Mouse (Mus musculus): ENCODE measurements around the gene Armc2.
A peak's percentile ranks its signal among the peaks of the same experiment; 100 is the strongest.
"Not testable (repeated sequence)": the region's sequence is repeated elsewhere in the genome, so short reads cannot be mapped to it uniquely, and the experiment has no call there.

Armc2 gene

GRCm38 (mm10) chr10:41972676-41973075 is 45.6 kb downstream of the Armc2 start:
- DNase-seq (ENCODE audit: low read depth, low spot score), result peak; percentile 31

GRCm38 (mm10) chr10:41967915-41968635 is 50.2 kb downstream of the Armc2 start:
- no peak for DNase-seq (ENCODE audit: low read depth, low spot score)

- DNase-seq (ENCODE audit: low read depth, low spot score), result peak; percentile 26
These were observed 55.5 kb downstream of the Armc2 start for GRCm38 (mm10) chr10:41962725-41963124.

GRCm38 (mm10) chr10:41959808-41960207 is 58.4 kb downstream of the Armc2 start:
- DNase-seq (ENCODE audit: low read depth, low spot score), result no peak

DNA sequence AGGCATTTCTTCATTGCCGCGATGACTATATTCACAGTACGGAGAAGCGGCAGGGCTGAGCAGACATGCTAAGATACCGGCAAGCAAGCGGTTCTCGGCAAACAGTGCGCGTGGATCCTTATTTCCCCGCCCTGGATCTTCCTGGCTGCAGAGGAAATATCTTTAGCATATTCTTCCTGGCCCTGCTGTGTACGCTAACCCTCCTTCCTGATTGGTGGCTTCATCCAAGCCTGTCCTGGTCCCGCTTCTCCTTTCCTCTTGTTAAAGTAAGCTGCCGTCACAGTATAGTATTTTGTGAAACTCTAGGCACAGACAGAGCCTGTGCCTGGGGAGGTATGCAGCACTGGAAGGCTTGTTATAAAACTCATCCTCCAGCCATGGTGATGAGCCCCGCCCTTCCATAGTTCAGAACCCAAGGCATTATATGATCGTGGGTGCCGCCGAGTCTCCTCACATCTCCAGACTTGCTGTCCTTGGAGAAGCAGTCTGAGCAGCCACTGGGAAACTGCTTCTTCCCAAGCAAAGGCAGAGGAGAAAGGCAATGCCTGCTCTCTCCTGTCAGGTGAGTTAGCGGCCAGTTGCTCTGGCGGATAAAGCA is 59.5 kb downstream of the Armc2 start:
- DNase-seq (ENCODE audit: low read depth, low spot score), result no peak

DNA sequence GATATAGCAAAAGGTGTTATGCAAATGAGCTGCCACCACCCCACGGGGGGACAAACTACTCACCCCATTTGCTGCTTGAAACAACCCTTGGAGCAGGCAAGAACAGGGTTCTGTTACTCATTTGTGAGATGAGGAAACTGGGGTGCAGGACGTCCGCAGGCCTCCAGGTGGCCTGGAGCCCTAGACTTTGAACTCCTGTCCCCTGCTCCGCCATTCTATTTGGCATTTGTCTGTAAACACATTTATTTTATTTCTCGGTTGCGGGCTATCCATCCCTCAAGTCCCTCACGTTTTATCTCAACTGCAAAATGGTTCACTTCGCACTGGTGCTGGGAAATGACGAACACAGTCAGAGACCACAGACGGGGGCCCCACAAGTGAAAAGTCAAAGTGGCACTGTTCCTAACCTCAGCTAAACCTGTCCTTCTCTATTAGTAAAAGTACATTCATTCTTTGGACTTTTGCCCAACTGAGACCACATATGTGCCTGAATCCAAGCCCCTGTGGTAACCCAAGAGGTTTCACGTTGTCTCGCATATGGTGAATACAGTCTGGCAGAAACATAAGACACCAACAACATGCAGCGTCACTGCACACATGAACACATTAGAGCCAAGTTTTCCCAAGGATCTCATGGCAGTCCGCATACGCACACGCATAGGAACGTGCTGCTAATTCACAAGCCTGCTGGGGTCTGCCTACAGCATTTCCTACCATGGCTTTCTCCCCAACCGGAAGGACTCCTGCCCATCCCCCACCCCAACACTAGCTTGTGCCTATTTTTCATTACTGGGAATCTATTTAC is 60.6 kb downstream of the Armc2 start:
- DNase-seq (ENCODE audit: low read depth, low spot score), result peak; percentile 31

- peak; percentile 32 for DNase-seq (ENCODE audit: low read depth, low spot score)
These were observed 64.7 kb downstream of the Armc2 start for GRCm38 (mm10) chr10:41953528-41953864.

DNA sequence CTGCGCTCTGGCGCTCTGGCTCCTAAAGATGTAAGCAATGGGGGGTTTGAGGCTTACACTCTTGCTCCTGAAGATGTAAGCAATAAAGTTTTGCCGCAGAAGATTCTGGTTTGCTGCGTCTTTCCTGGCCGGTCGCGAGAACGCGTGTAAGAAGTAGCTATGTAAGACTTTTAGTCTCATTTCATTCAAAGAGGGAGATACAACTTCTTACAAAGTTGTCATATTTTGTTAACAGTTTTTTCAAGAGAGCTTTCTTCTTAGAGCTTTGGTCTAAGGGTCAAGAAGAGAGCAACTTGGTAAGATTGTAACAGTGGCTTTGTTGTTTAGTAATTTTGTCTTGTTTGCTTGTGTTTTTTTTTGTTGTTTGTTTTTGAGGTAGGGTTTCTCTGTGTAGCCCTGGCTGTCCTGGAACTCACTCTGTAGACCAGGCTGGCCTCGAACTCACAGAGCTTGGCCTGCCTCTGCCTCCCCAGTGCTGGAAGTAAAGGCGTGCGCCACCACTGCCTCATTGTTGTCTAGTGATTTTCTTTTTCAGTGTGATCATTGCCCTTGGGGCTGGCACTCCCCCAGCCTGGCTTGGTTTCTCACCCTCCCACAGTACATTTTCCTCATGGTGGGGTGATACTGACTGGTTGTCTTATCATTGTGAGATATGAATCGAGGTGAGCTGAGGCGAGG is 65.3 kb downstream of the Armc2 start:
- no peak for DNase-seq (ENCODE audit: low read depth, low spot score)

- not testable (repeated sequence) for DNase-seq (ENCODE audit: low read depth, low spot score)
These were observed 65.9 kb downstream of the Armc2 start for GRCm38 (mm10) chr10:41952354-41952753.

DNA sequence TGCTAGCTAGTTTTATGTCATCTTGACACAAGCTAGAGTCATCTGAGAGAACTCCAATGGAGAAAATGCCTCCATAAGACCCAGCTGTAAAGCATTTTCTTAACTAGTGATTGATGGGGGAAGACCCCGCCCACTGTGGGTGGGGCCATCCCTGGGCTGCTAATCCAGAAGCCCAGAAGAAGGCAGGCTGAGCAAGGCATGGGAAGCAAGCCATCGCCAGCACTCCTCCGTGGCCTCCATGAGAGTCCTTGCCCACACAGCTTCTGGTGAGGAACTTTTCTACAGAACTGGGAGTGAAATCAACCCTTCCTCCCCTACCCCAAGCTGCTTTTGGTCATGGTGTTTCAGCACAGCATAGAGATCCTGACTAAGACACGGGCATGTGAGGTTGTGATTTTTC is 79.2 kb downstream of the Armc2 start:
- no peak for DNase-seq (ENCODE audit: low read depth, low spot score)

DNA sequence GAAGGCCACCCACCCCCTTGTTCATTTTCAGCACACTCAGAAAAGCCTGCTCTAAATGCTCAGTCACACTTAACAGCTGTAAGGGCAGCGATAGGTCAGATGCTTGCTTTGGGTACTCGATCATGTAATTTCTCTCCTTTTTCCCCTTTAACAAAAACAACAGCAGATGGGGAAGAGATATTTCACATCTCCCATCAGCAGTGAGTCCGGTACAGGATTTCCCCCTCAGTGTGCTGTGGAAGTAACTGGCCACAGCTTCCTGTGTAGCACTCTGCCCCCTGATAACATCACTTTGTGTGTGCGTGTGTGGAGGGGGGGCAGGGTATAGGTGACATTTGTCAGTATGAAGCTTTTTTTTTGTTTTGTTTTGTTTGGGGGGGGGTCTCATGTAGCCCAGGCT is 81.1 kb downstream of the Armc2 start:
- peak; percentile 74 for DNase-seq (ENCODE audit: low read depth, low spot score)

DNA sequence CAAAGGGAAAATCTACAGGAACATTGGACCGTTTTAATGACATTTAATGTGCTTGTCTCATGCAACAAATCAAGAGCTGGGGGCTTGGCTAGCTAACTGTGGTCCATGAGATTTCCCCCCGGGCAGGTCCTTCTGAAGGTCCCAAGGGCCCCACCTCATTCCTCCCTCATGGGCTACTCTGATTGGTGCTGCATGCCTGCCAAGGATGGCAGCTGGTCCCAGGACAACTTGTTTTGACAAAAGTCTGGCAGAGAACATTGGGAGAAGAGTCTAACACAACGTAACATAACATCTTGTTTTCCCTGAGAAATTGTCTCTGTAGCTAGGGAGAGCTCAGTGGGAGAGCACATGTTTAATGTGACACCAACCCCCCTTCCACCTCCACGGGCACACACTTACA is 82.1 kb downstream of the Armc2 start:
- no peak for DNase-seq (ENCODE audit: low read depth, low spot score)

DNA sequence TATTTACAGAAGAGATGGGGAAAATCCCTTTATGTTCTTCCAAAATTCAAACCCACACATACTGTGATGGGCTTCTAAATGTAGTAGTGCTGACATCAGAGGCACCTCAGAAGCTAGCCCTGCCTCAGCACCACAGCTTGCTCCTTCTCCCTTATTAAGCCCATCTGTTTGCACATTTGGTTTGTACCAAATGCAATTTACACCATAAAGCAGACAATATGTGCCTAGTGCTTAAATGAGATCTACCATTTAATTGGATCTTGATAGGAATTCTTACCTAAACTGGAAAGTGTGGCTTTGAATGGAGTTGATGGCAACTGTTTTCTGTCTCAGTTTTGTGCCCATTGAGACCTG is 82.8 kb downstream of the Armc2 start:
- no peak for DNase-seq (ENCODE audit: low read depth, low spot score)

DNA sequence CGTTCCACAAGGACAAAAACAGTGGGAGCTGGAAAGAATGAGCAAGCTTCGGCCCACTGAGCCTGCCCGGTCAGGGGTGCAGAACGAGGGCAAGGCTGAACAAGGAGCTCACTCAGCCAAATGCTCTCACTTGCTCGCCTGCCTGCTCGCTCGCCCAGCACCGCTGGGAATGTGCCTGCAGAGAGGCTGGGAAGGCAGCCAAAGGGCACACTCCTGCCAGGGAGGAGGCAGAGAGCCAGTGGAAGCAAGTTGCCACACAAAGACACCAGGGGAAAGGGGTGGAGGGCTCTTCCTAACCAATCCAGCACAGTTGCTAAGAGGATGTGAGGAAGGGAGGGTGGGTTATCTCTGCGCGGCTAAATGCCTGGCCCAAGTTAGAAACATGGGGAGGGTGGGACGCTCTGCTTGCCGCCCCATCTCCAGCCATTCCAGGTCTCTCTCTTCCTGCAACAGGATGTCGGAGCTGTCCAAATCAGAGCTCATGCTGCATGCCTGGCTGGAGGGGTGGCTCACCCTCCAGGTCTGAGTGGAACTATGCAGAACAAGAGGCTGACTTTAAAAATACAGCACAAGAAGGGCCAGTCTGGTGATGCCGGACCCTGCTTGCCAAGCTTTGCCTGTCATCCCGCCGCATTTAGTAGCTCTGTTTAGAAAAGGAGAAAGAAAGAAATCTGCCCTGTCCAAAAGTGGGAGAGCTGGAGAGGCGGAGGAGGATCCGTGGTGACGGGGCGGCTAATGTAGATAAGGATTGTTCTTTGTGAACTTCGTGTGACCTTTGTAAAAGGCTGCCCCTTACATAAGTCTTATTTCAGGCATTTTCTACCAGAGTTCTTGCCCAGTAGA is 83.4 kb downstream of the Armc2 start:
- DNase-seq (ENCODE audit: low read depth, low spot score), result no peak

GRCm38 (mm10) chr10:41933536-41933935 is 84.7 kb downstream of the Armc2 start:
- DNase-seq (ENCODE audit: low read depth, low spot score), result peak; percentile 75

- DNase-seq (ENCODE audit: low read depth, low spot score), result no peak
These were observed 85.3 kb downstream of the Armc2 start for GRCm38 (mm10) chr10:41932943-41933342.

DNA sequence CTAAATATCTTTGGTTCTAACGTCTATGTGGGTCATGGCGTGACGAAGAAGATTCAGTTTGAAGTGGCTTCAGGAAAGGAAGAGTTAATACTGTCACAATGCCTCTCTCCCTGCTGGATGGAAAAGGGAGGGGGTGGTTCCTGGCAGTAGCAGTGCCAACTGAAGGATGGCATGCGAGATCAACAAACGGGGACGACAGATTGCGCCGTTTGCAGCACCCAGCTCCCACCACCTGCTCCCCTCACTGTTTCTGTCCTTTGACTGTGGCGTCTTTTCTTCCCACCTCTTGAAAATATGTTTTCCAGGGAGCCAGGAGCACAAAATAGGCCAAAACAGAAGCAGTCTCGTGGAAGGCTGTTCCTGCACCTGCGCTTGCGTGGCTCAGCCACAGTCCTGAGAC is 86.3 kb downstream of the Armc2 start:
- no peak for DNase-seq (ENCODE audit: low read depth, low spot score)

GRCm38 (mm10) chr10:41930966-41931365 is 87.3 kb downstream of the Armc2 start:
- no peak for DNase-seq (ENCODE audit: low read depth, low spot score)

- DNase-seq (ENCODE audit: low read depth, low spot score), result no peak
These were observed 91.5 kb downstream of the Armc2 start for GRCm38 (mm10) chr10:41926726-41927125.

DNA sequence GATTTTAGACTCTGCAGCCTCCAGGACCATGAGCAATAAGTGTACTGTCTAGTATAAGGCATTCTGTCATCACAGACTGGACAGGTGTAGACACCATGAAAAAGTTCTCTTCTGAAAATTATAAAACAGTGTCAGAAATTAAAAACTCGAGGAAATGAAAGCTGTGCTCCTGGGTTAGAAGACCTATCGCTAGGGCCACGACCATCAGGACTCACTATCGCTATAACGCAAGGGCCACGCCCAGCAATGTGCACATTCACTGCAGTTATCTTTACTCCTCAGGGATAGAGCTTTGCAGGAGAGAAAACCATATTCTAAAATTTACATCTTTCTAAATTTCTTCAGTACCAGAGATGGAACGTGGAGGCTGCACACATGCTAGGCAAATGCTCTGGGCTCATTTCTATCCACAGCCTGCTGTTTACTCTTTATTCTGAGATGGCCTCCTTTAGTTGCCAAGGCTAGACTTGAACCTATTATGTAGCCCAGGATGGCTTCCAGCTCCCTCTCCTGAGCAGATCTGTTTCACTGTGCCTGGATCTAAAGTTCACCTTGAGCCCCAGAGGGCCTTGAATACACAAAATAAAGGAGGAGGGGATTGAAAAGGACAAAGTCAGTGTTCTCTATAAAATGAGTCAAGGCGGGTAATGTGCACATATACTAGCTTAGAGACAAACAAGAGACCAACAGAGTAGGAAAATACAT is 105.8 kb downstream of the Armc2 start:
- DNase-seq (ENCODE audit: low read depth, low spot score), result no peak

DNA sequence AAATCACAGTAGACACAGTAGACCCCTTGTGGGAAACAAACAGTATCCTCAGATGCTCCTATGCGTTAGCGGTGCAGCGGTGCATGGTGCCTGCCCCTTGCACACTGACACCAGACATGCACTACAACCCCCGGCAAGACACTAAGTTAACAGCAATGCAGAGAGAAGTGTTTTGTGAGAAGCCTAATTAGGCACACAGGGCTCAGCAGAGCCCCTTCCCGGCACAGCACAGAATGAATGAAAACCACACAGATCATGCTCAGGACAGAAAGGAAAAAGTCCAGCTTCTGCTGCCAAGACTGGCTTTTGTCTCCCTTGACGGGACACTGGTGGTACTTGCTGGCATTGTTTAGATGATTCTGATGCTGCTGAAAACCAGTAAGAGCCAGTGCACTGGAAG is 109.3 kb downstream of the Armc2 start:
- DNase-seq (ENCODE audit: low read depth, low spot score), result no peak
